Mouse (Mus musculus) thymus, postnatal 0 days (tissue): Measurements from ENCODE around the gene Osgep. TPM values are rescaled to one million over a fixed set of nuclear protein-coding genes. Genes with fewer than 3 reads are reported as not detected.
A peak's percentile ranks its signal among the peaks of the same experiment; 100 is the strongest.
"Not testable (repeated sequence)": the region's sequence is repeated elsewhere in the genome, so short reads cannot be mapped to it uniquely, and the experiment has no call there.

Experiments used
- DNase-seq: peaks from one replicate; pipeline ENCODE4 v3.0.0-alpha.2; 2015; ENCODE audit warnings: low spot score
- polyA plus RNA-seq: library from polyadenylated mRNA; unstranded; fragments of >200 nt; fragmentation: Nextera tagmentation; extraction: Ambion mirVana; gene quantifications from 2 replicates; pipeline ENCODE4 v1.2.1, GENCODE M21; 2015

Gene Osgep
- polyA plus RNA-seq, 1 experiment from 2014 or later = 111 TPM

- DNase-seq = no peak
Measured at GRCm38 (mm10) chr14:50891621-50892020, 33.1 kb downstream of the Osgep start.

GRCm38 (mm10) chr14:50876236-50876950, 48.3 kb downstream of the Osgep start:
- no peak for DNase-seq

GRCm38 (mm10) chr14:50875591-50876230, 49.0 kb downstream of the Osgep start:
- DNase-seq = no peak

GRCm38 (mm10) chr14:50875175-50875574, 49.5 kb downstream of the Osgep start:
- DNase-seq = no peak

GRCm38 (mm10) chr14:50871284-50871683, 53.4 kb downstream of the Osgep start:
- no peak for DNase-seq

- no peak for DNase-seq
Measured at GRCm38 (mm10) chr14:50870805-50871143, 53.9 kb downstream of the Osgep start.

- peak; percentile 71 for DNase-seq
Measured at GRCm38 (mm10) chr14:50869889-50870804, 54.5 kb downstream of the Osgep start, which contains the start of gene Tep1. Gene Tep1 (minus strand): TSS chr14:50870560.

- no peak for DNase-seq
Measured at GRCm38 (mm10) chr14:50868656-50869055, 56.0 kb downstream of the Osgep start.

- DNase-seq = no peak
Measured at GRCm38 (mm10) chr14:50868211-50868610, 56.5 kb downstream of the Osgep start.

- DNase-seq = no peak
Measured at GRCm38 (mm10) chr14:50866966-50867365, 57.7 kb downstream of the Osgep start.

GRCm38 (mm10) chr14:50865005-50865404, 59.7 kb downstream of the Osgep start:
- DNase-seq = not testable (repeated sequence)

- DNase-seq = no peak
Measured at GRCm38 (mm10) chr14:50862641-50863040, 62.1 kb downstream of the Osgep start.

Other genes with a start within 250 kb of the Osgep start
- not detected in 2 replicates for gene Olfr747, start 231.7 kb downstream of the Osgep start, polyA plus RNA-seq
- not detected in 2 replicates for gene Olfr748, start 217.5 kb downstream of the Osgep start, polyA plus RNA-seq
- gene Olfr749, start 179.8 kb downstream of the Osgep start, polyA plus RNA-seq = not detected in 2 replicates
- gene Ttc5, start 139.4 kb downstream of the Osgep start, polyA plus RNA-seq = 72.4 and 80.8 TPM in 2 replicates
- not detected in 2 replicates for gene Ccnb1ip1, start 117.2 kb downstream of the Osgep start, polyA plus RNA-seq
- 54.8 and 58.9 TPM in 2 replicates for gene Parp2, start 117.1 kb downstream of the Osgep start, polyA plus RNA-seq
- 10.7 and 11.2 TPM in 2 replicates for gene Tep1, start 54.3 kb downstream of the Osgep start, polyA plus RNA-seq
- 0.18 and 0.30 TPM in 2 replicates for gene Klhl33, start 27.4 kb downstream of the Osgep start, polyA plus RNA-seq
- 165 and 184 TPM in 2 replicates for gene Apex1, start 75 bp upstream of the Osgep start, polyA plus RNA-seq
- 42.3 and 45.5 TPM in 2 replicates for gene Pip4p1, start 6.0 kb upstream of the Osgep start, polyA plus RNA-seq
- 54.2 and 60.6 TPM in 2 replicates for gene Pnp, start 6.2 kb upstream of the Osgep start, polyA plus RNA-seq
- gene Gm49342, start 19.6 kb upstream of the Osgep start, polyA plus RNA-seq = not detected in 2 replicates
- gene Pnp2, start 31.1 kb upstream of the Osgep start, polyA plus RNA-seq = 0.69 and 1.1 TPM in 2 replicates
- 0.22 TPM in 1 of 2 replicates, not detected in the other for gene Rnase10, start 82.9 kb upstream of the Osgep start, polyA plus RNA-seq
- not detected in 2 replicates for gene Rnase9, start 117.0 kb upstream of the Osgep start, polyA plus RNA-seq
- not detected in 2 replicates for gene Rnase11, start 125.3 kb upstream of the Osgep start, polyA plus RNA-seq
- 0.33 and 0.36 TPM in 2 replicates for gene Rnase12, start 132.8 kb upstream of the Osgep start, polyA plus RNA-seq
- not detected in 2 replicates for gene Olfr750, start 149.5 kb upstream of the Osgep start, polyA plus RNA-seq
- 29.9 and 32.1 TPM in 2 replicates for gene Rnase4, start 166.2 kb upstream of the Osgep start, polyA plus RNA-seq
- gene Ang, start 166.3 kb upstream of the Osgep start, polyA plus RNA-seq = 5.0 and 6.0 TPM in 2 replicates
- not detected in 2 replicates for gene Eddm3b, start 189.5 kb upstream of the Osgep start, polyA plus RNA-seq
- 3.1 and 4.6 TPM in 2 replicates for gene Rnase6, start 199.0 kb upstream of the Osgep start, polyA plus RNA-seq
- 1.2 and 1.4 TPM in 2 replicates for gene Rnase1, start 221.9 kb upstream of the Osgep start, polyA plus RNA-seq
- not detected in 2 replicates for gene Rnase2b, start 237.4 kb upstream of the Osgep start, polyA plus RNA-seq